Mouse (Mus musculus): ENCODE data around the gene Tanc1.

DNA sequence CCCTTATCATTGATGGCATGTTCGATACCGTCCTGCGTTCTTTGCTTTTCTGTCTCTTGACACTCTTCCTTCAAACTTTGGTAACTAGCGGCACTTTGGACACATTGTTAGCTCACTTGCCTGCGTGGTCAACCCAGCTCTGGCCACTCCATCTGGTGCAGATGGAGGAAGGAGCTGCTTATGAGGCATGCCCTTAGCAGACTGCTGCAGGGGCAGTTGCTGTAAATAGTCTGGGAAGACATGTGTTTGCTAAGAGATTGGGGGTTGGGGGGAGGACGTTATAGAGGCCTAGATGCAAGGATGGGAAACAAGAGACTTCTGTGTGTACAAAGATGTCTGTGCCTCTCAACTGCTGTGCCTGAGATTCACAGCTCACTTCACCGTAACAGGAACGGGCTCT is 100.2 kb downstream of the Tanc1 start:
- TF ChIP-seq GATA1 (IDR thresholded peaks at IDR 0.05; ENCODE audit: borderline replicate concordance, low read length) (no peak), FLI1 (IDR thresholded peaks at IDR 0.05; ENCODE audit: low read length) (no peak)
